Mouse (Mus musculus) B cell, adult 2 months (primary cell): Measurements from ENCODE around the gene Ano6.
A peak's percentile ranks its signal among the peaks of the same experiment; 100 is the strongest.

ENCODE experiments used
- DNase-seq, 2 experiments: peaks; one replicate each; pipeline ENCODE4 v3.0.0; 2022

Gene Ano6

GRCm38 (mm10) chr15:95858876-95859655 is 68.4 kb downstream of the Ano6 start:
- DNase-seq = no peak

GRCm38 (mm10) chr15:95863865-95864660 is 73.4 kb downstream of the Ano6 start:
- DNase-seq = no peak

- DNase-seq = no peak
Measured at GRCm38 (mm10) chr15:95865311-95866100, 74.9 kb downstream of the Ano6 start.

- DNase-seq = no peak
Measured at GRCm38 (mm10) chr15:95868172-95868571, 77.5 kb downstream of the Ano6 start.

GRCm38 (mm10) chr15:95869611-95870010 is 79.0 kb downstream of the Ano6 start:
- no peak for DNase-seq

- DNase-seq = no peak
Measured at GRCm38 (mm10) chr15:95871631-95872030, 81.0 kb downstream of the Ano6 start.

- DNase-seq = no peak
Measured at GRCm38 (mm10) chr15:95872447-95872846, 81.8 kb downstream of the Ano6 start.

GRCm38 (mm10) chr15:95873276-95873675 is 82.6 kb downstream of the Ano6 start:
- no peak for DNase-seq

GRCm38 (mm10) chr15:95874216-95874615 is 83.6 kb downstream of the Ano6 start:
- no peak for DNase-seq

- DNase-seq = no peak
Measured at GRCm38 (mm10) chr15:95874726-95875125, 84.1 kb downstream of the Ano6 start.

- DNase-seq = no peak
Measured at GRCm38 (mm10) chr15:95875898-95876297, 85.3 kb downstream of the Ano6 start.

GRCm38 (mm10) chr15:95880616-95881151 is 90.0 kb downstream of the Ano6 start:
- DNase-seq = no peak

GRCm38 (mm10) chr15:95882436-95882835 is 91.8 kb downstream of the Ano6 start:
- no peak for DNase-seq

- DNase-seq = no peak
Measured at GRCm38 (mm10) chr15:95883559-95883958, 92.9 kb downstream of the Ano6 start.

GRCm38 (mm10) chr15:95884658-95885620 is 94.3 kb downstream of the Ano6 start:
- no peak for DNase-seq

GRCm38 (mm10) chr15:95885953-95886820 is 95.5 kb downstream of the Ano6 start:
- no peak for DNase-seq

GRCm38 (mm10) chr15:95887365-95887764 is 96.7 kb downstream of the Ano6 start:
- peak; percentile 49 to 53 for DNase-seq

- no peak for DNase-seq
Measured at GRCm38 (mm10) chr15:95888556-95888955, 97.9 kb downstream of the Ano6 start.

GRCm38 (mm10) chr15:95890368-95890767 is 99.7 kb downstream of the Ano6 start:
- DNase-seq = no peak

GRCm38 (mm10) chr15:95892171-95892570 is 101.5 kb downstream of the Ano6 start:
- no peak for DNase-seq

- DNase-seq = no peak
Measured at GRCm38 (mm10) chr15:95892929-95893328, 102.3 kb downstream of the Ano6 start.
